Mouse (Mus musculus): Measurements from ENCODE around the gene Nmnat3. TPM values are rescaled to one million over a fixed set of nuclear protein-coding genes. Genes with fewer than 3 reads are reported as not detected.

The Nmnat3 gene
- polyA plus RNA-seq, 1 experiment from 2014 or later: 2.7 TPM

DNA sequence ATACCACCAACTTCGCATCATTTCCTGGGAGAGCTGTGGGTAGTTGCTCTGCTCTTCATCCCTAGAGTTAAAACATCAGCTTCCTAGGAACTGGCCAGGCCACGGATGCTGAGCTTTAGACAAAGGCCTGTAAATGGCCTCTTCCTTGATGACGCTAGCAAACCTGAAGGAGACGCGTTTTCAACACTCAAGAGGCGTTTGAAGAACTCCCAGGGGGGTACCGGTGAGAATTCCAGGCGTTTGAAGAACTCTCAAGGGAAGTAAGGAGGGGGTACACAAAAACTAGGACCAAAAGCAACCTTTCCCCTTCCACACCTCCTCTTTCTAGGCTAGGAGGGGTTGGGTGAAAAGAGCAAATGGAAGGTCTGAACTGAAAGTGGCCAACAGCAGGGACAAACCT, 137.1 kb downstream of the Nmnat3 start:
- Histone ChIP-seq H3K9me3 (ENCODE audit: control insufficient read depth, low read length) (no peaks in the 10 kb centered on the region), H3K9ac (ENCODE audit: low read length) (peak overlapping the region; percentile 59), H3K4me3 (ENCODE audit: low read depth, low read length) (peak overlapping the region; percentile 49), H3K27ac (replicated peaks; ENCODE audit: low read depth, low read length) (no peak overlapping the region), H3K4me2 (ENCODE audit: low read depth, severe bottlenecking) (peak overlapping the region; percentile 81), H3K27me3 (ENCODE audit: control insufficient read depth, insufficient read depth, low read length) (no peaks in the 10 kb centered on the region), H3K4me1 (ENCODE audit: control insufficient read depth, insufficient read depth, low read length) (no peaks in the 10 kb centered on the region), H3K36me3 (ENCODE audit: control insufficient read depth, insufficient read depth, low read length) (no peaks in the 10 kb centered on the region)
- peak; percentile 40 for DNase-seq (ENCODE audit: low spot score)
- ATAC-seq (ENCODE audit: insufficient number of reproducible peaks, low FRiP score, low TSS enrichment, low read depth): no peak
- WGBS: 3% methylated on average over 8 of the region's 8 CpGs

DNA sequence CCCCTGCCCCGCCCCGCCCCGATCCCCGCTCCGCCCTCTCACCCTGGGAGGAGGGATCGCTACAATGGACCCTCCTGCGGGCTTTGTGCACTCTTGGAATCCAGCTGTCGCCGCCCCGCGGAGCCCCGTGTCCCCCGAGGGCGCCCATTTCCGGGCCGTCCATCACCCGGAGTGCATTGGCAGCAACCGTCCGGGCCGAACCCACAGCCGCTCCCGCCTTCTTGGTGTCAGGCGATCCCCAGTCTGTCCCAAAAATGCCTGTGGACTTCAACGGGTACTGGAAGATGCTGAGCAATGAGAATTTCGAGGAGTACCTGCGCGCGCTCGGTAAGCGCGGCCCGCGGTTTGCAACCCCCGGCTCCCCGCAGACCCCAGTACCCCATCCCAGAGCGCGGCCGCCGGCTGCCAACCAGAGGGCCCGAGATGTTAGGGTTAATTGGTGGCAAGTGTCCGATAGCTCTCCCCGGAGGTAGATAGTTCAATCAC, 137.5 kb downstream of the Nmnat3 start:
- DNase-seq (ENCODE audit: low spot score) (peak; percentile 79), ATAC-seq (ENCODE audit: insufficient number of reproducible peaks, low FRiP score, low TSS enrichment, low read depth) (peak; percentile 68)
- Histone ChIP-seq H3K9ac (ENCODE audit: low read length) (peak overlapping the region; percentile 59), H3K4me1 (ENCODE audit: control insufficient read depth, insufficient read depth, low read length) (no peaks in the 10 kb centered on the region), H3K27me3 (ENCODE audit: control insufficient read depth, insufficient read depth, low read length) (no peaks in the 10 kb centered on the region), H3K36me3 (ENCODE audit: control insufficient read depth, insufficient read depth, low read length) (no peaks in the 10 kb centered on the region), H3K9me3 (ENCODE audit: control insufficient read depth, low read length) (no peaks in the 10 kb centered on the region), H3K4me3 (ENCODE audit: low read depth, low read length) (peak overlapping the region; percentile 49), H3K4me2 (ENCODE audit: low read depth, severe bottlenecking) (peak overlapping the region; percentile 81), H3K27ac (replicated peaks; ENCODE audit: low read depth, low read length) (no peak overlapping the region)
- under 1% methylated on average over 37 of the region's 42 CpGs for WGBS

DNA sequence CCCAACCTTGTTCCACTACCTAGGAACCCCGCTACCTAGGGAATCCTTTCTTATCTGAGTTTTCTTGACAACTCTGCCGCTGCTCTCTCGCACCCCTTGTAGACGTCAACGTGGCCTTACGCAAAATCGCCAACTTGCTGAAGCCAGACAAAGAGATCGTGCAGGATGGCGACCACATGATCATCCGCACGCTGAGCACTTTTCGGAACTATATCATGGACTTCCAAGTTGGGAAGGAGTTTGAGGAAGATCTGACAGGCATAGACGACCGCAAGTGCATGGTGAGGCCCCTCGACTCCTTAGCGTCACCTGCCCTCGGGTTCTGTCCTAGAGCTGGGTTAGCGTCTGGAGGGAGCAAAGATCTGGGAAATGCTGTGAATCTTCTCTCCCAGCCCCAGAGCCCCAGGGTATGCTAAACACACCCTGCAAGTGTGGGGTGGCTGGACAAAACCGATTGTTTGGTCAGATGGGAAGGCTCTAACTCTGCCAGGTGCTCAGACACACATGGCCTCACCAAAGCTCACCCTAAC, 138.2 kb downstream of the Nmnat3 start:
- no peak for ATAC-seq (ENCODE audit: insufficient number of reproducible peaks, low FRiP score, low TSS enrichment, low read depth)
- Histone ChIP-seq H3K36me3 (ENCODE audit: control insufficient read depth, insufficient read depth, low read length) (no peaks in the 10 kb centered on the region), H3K27me3 (ENCODE audit: control insufficient read depth, insufficient read depth, low read length) (no peaks in the 10 kb centered on the region), H3K4me2 (ENCODE audit: low read depth, severe bottlenecking) (peak overlapping the region; percentile 81), H3K9me3 (ENCODE audit: control insufficient read depth, low read length) (no peaks in the 10 kb centered on the region), H3K4me1 (ENCODE audit: control insufficient read depth, insufficient read depth, low read length) (no peaks in the 10 kb centered on the region), H3K9ac (ENCODE audit: low read length) (no peak overlapping the region), H3K27ac (replicated peaks; ENCODE audit: low read depth, low read length) (no peak overlapping the region), H3K4me3 (ENCODE audit: low read depth, low read length) (peak overlapping the region; percentile 49)
- DNase-seq (ENCODE audit: low spot score): peak; percentile 43
- WGBS: 6% methylated on average over 19 of the region's 19 CpGs

DNA sequence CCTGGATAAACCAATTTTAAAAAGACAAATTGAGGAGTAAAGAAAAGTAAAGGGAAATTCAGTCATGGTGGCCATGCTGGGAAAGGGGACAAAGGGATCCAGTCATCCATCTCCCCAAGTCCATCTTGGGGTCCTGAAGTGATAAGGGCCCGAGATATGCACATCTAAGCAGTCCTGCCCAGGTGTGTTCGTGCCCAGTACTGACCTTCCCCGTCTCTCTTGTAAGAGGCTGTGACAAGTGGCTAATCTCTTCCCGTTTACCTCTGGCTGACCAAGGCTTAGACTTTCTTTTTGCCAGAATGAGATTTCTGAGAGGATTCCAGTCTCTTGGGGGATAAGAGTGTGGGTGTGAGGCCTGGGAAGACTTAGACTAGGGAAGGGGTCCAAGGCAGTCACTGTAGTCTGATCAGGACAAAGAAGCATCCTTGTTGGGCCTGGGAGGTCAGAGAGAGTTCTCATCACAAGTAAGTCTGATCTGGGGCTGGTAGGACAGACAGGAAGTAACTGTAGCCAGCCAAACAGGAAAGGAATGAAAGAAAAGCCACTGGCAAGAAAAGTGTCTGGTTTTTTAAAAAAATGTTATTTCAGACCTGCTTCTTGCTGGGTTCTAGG, 140.8 kb downstream of the Nmnat3 start:
- ATAC-seq (ENCODE audit: insufficient number of reproducible peaks, low FRiP score, low TSS enrichment, low read depth): no peak
- H3K27me3 ChIP-seq (ENCODE audit: control insufficient read depth, insufficient read depth, low read length): no peaks in the 10 kb centered on the region
- no peaks in the 10 kb centered on the region for H3K36me3 ChIP-seq (ENCODE audit: control insufficient read depth, insufficient read depth, low read length)
- WGBS: 76% methylated on average over 4 of the region's 4 CpGs
- no peak for DNase-seq (ENCODE audit: low spot score)
- H3K9ac ChIP-seq (ENCODE audit: low read length): no peak overlapping the region
- no peaks in the 10 kb centered on the region for H3K9me3 ChIP-seq (ENCODE audit: control insufficient read depth, low read length)
- no peak overlapping the region for H3K4me3 ChIP-seq (ENCODE audit: low read depth, low read length)
- H3K27ac ChIP-seq (replicated peaks; ENCODE audit: low read depth, low read length): no peak overlapping the region
- no peaks in the 10 kb centered on the region for H3K4me1 ChIP-seq (ENCODE audit: control insufficient read depth, insufficient read depth, low read length)
- no peak overlapping the region for H3K4me2 ChIP-seq (ENCODE audit: low read depth, severe bottlenecking)

DNA sequence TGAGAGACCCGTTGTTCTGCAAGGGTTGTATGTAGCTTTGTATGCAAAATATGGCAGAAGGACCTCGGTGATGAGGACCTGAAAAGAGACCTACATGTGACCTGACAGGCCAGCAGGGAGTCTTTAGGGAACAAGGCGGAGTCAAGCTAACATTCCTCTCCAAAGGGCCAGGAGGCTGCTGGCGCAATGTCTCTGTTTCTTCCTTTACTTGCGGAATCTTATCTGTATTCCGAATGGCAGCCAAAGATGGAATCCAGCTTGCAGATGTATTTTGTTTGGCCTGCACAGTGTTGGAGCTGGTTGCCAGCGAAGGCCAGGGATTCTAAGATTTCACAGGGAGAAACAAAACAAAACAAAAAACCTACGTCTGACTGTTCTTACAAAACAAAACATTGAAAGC, 141.5 kb downstream of the Nmnat3 start:
- ATAC-seq (ENCODE audit: insufficient number of reproducible peaks, low FRiP score, low TSS enrichment, low read depth) (no peak), DNase-seq (ENCODE audit: low spot score) (no peak)
- Histone ChIP-seq H3K27ac (replicated peaks; ENCODE audit: low read depth, low read length) (no peak overlapping the region), H3K36me3 (ENCODE audit: control insufficient read depth, insufficient read depth, low read length) (no peaks in the 10 kb centered on the region), H3K4me2 (ENCODE audit: low read depth, severe bottlenecking) (no peak overlapping the region), H3K9me3 (ENCODE audit: control insufficient read depth, low read length) (no peaks in the 10 kb centered on the region), H3K4me1 (ENCODE audit: control insufficient read depth, insufficient read depth, low read length) (no peaks in the 10 kb centered on the region), H3K27me3 (ENCODE audit: control insufficient read depth, insufficient read depth, low read length) (no peaks in the 10 kb centered on the region), H3K4me3 (ENCODE audit: low read depth, low read length) (no peak overlapping the region), H3K9ac (ENCODE audit: low read length) (no peak overlapping the region)
- 81% methylated on average over 8 of the region's 8 CpGs for WGBS

DNA sequence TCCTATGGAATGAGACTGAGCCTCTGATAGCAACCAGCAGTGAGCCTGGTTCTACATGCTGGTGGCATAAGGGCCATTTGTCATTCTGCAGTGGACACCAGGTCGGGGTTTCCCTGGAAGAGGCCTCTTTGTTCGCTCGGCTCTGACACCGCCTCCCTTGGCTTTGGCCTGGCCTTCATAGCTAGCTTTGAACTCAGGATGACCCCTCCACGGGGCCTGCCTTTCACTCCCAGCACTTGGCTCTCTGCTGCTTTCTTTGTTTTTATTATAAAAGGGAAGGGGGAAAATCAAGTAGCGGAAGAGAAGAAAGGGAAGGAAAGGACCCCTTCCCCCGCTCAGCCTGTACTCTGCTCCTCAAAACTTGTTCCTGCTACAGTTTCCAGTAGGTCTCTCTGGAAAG, 142.6 kb downstream of the Nmnat3 start:
- Histone ChIP-seq H3K4me3 (ENCODE audit: low read depth, low read length) (no peak overlapping the region), H3K4me1 (ENCODE audit: control insufficient read depth, insufficient read depth, low read length) (no peaks in the 10 kb centered on the region), H3K9me3 (ENCODE audit: control insufficient read depth, low read length) (no peaks in the 10 kb centered on the region), H3K36me3 (ENCODE audit: control insufficient read depth, insufficient read depth, low read length) (no peaks in the 10 kb centered on the region), H3K27ac (replicated peaks; ENCODE audit: low read depth, low read length) (no peak overlapping the region), H3K4me2 (ENCODE audit: low read depth, severe bottlenecking) (no peak overlapping the region), H3K9ac (ENCODE audit: low read length) (no peak overlapping the region), H3K27me3 (ENCODE audit: control insufficient read depth, insufficient read depth, low read length) (no peaks in the 10 kb centered on the region)
- WGBS: 39% methylated on average over 7 of the region's 7 CpGs
- ATAC-seq (ENCODE audit: insufficient number of reproducible peaks, low FRiP score, low TSS enrichment, low read depth) (no peak), DNase-seq (ENCODE audit: low spot score) (peak; percentile 38)

DNA sequence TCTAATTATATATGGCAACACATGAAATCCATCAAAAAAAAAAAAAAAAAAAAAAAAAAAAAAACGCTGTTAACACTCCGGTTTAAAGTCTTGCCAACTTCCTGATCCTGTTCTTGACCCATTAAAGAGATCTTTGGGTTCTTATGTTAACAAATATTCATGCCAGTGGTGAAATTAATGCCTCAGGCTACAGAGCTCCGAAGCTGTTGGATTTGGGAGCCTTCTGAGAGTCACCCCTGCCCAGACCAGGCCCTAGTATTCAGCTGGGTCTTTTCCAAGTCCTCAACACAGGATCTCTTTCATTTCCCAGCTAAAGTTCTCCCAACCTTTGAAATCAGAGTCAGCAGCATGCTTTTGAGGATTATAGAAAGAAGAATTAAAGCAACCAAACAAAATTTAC, 143.3 kb downstream of the Nmnat3 start:
- 70% methylated on average over 3 of the region's 3 CpGs for WGBS
- Histone ChIP-seq H3K4me2 (ENCODE audit: low read depth, severe bottlenecking) (no peak overlapping the region), H3K36me3 (ENCODE audit: control insufficient read depth, insufficient read depth, low read length) (no peaks in the 10 kb centered on the region), H3K27ac (replicated peaks; ENCODE audit: low read depth, low read length) (no peak overlapping the region), H3K27me3 (ENCODE audit: control insufficient read depth, insufficient read depth, low read length) (no peaks in the 10 kb centered on the region), H3K4me3 (ENCODE audit: low read depth, low read length) (no peak overlapping the region), H3K4me1 (ENCODE audit: control insufficient read depth, insufficient read depth, low read length) (no peaks in the 10 kb centered on the region), H3K9me3 (ENCODE audit: control insufficient read depth, low read length) (no peaks in the 10 kb centered on the region), H3K9ac (ENCODE audit: low read length) (no peak overlapping the region)
- no peak for ATAC-seq (ENCODE audit: insufficient number of reproducible peaks, low FRiP score, low TSS enrichment, low read depth)
- DNase-seq (ENCODE audit: low spot score): no peak

DNA sequence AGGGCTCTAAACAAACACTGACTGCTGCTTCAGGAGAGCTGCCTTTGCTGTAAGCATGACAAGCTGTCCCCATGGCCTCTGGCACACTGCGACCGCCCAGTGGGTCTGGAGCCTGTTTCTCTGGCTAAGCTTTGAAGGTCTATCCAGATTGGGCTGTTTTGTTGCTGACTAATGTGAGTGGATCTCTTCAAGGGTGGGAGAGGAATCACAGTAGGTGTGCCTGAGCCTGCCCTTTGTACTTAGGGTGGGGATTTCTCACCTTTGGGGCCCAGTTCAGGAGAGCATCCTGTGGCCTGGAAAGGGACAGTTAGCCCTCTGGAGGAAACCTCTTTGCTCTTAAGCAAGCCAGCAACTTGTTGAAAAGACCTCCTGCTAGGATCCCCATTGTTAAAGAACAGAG, 145.8 kb downstream of the Nmnat3 start:
- no peak overlapping the region for H3K27ac ChIP-seq (replicated peaks; ENCODE audit: low read depth, low read length)
- H3K4me3 ChIP-seq (ENCODE audit: low read depth, low read length): no peak overlapping the region

More for the DNA sequence above, 145.8 kb downstream of the Nmnat3 start:
- Histone ChIP-seq H3K9me3 (ENCODE audit: control insufficient read depth, low read length) (no peaks in the 10 kb centered on the region), H3K4me1 (ENCODE audit: control insufficient read depth, insufficient read depth, low read length) (no peaks in the 10 kb centered on the region), H3K27me3 (ENCODE audit: control insufficient read depth, insufficient read depth, low read length) (no peaks in the 10 kb centered on the region), H3K9ac (ENCODE audit: low read length) (no peak overlapping the region), H3K4me2 (ENCODE audit: low read depth, severe bottlenecking) (no peak overlapping the region), H3K36me3 (ENCODE audit: control insufficient read depth, insufficient read depth, low read length) (no peaks in the 10 kb centered on the region)
- DNase-seq (ENCODE audit: low spot score) (no peak), ATAC-seq (ENCODE audit: insufficient number of reproducible peaks, low FRiP score, low TSS enrichment, low read depth) (no peak)
- 47% methylated on average over 2 of the region's 2 CpGs for WGBS

Measured in limb, embryonic 11.5 days (tissue).